Mouse (Mus musculus) embryonic facial prominence, embryonic 13.5 days (tissue): ENCODE results near the gene Btnl9. TPM values are rescaled to one million over a fixed set of nuclear protein-coding genes. Genes with fewer than 3 reads are reported as not detected.

ENCODE experiments used
- ATAC-seq: fragments of 200-750 bp; cut with Nextera tagmentation; 2 replicates; pipeline ENCODE4 v1.8.0; 2017; ENCODE audit warnings: low read depth; ENCODE audit not compliant: insufficient number of reproducible peaks, insufficient read depth, low FRiP score, low TSS enrichment
- H3K27ac ChIP-seq: fragments of 300-500 bp; sonication (generic); 2 replicates; pipeline ENCODE4 v1.5.1; 2015; ENCODE audit warnings: moderate library complexity, mild to moderate bottlenecking, inconsistent platforms
- H3K27me3 ChIP-seq: fragments of 300-500 bp; sonication (generic); 2 replicates; pipeline ENCODE4 v1.6.1; 2015; ENCODE audit warnings: mild to moderate bottlenecking, inconsistent platforms
- H3K36me3 ChIP-seq: fragments of 300-500 bp; sonication (generic); 2 replicates; pipeline ENCODE4 v1.6.1; 2015; ENCODE audit warnings: mild to moderate bottlenecking, inconsistent platforms
- H3K4me1 ChIP-seq: fragments of 300-500 bp; sonication (generic); 2 replicates; pipeline ENCODE4 v1.6.1; 2015; ENCODE audit warnings: inconsistent platforms
- H3K4me2 ChIP-seq: fragments of 300-500 bp; sonication (generic); 2 replicates; pipeline ENCODE4 v1.6.1; 2015; ENCODE audit warnings: moderate library complexity, mild to moderate bottlenecking, inconsistent platforms
- H3K4me3 ChIP-seq: fragments of 300-500 bp; sonication (generic); 2 replicates; pipeline ENCODE4 v1.5.1; 2015; ENCODE audit warnings: mild to moderate bottlenecking, inconsistent platforms
- H3K9ac ChIP-seq: fragments of 300-500 bp; sonication (generic); 2 replicates; pipeline ENCODE4 v1.6.1; 2015; ENCODE audit warnings: mild to moderate bottlenecking, inconsistent platforms
- H3K9me3 ChIP-seq: fragments of 300-500 bp; sonication (generic); 2 replicates; pipeline ENCODE4 v1.6.1; 2016; ENCODE audit warnings: inconsistent platforms
- WGBS: fragments of 180-500 bp; shearing (Covaris S2); methylation state at CpG from one replicate; pipeline ENCODE4 v1.1.7; 2015; ENCODE audit warnings: mixed read lengths; 5-methylcytosine and 5-hydroxymethylcytosine counted together
- polyA plus RNA-seq: library from polyadenylated mRNA; unstranded; fragments of >200 nt; fragmentation: Nextera tagmentation; extraction: Ambion mirVana; gene quantifications from 2 replicates; pipeline ENCODE4 v1.2.1, GENCODE M21; 2015

The Btnl9 gene
- 0.51 and 0.81 TPM in 2 replicates for polyA plus RNA-seq

- ATAC-seq, result no peak
- peaks cover 18% of the 10 kb centered on the region for H3K27me3 ChIP-seq
- WGBS, result 76% methylated on average over 8 of the region's 8 CpGs
- H3K9ac ChIP-seq, result peak within 1 kb of the TSS; percentile 16; the same call in 1 of the 2 replicates
- no peak within 1 kb of the TSS for H3K27ac ChIP-seq
- no peaks in the 10 kb centered on the region for H3K9me3 ChIP-seq
- no peaks in the 10 kb centered on the region for H3K36me3 ChIP-seq
- no peaks in the 10 kb centered on the region for H3K4me1 ChIP-seq
- no peak within 1 kb of the TSS for H3K4me3 ChIP-seq
- no peak within 1 kb of the TSS for H3K4me2 ChIP-seq
These were observed at the start of gene Btnl9 for GRCm38 (mm10) chr11:49186955-49187488. Btnl9 (minus strand) TSS chr11:49187159.

DNA sequence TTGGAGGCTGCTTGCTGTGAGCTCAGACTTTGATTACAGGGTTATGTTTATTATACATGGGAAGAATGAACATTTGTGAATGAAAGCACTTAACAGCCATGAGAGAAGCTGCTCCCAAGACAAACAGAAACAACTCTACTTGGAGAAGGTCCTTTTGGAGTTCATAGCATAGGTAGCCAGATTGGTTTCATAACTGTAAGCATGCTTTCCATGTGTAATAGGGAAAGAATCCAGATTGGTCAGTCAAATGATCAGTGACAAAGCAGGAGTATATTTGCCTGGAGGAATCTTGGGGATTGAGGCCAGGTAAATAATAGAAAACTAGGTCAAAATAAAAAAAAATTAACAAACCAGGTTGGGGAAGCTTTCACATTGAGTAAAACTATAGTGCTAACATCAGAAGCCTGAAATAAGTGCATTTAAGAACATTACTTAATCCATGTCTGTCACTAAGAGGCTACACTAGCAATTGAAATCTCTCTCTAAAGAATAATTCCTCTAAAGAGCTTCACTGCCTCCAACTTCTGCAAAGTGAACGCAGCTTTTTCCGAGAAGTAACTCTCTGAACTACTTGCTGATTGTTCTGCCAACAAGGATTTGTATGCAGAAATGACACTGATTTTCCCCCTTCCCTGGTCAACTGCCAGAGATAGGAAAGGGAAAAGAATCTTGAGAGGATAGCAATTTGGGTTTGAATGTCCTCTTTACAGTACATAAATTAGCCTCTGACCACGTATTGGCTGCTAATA lies 48.7 kb upstream of the Btnl9 start:
- ATAC-seq, result no peak
- H3K27me3 ChIP-seq, result no peaks in the 10 kb centered on the region
- H3K9me3 ChIP-seq, result no peaks in the 10 kb centered on the region
- H3K4me1 ChIP-seq, result peaks cover 5% of the 10 kb centered on the region
- no peak overlapping the region for H3K4me2 ChIP-seq
- no peak overlapping the region for H3K27ac ChIP-seq
- H3K4me3 ChIP-seq, result no peak overlapping the region
- H3K9ac ChIP-seq, result no peak overlapping the region
- no peaks in the 10 kb centered on the region for H3K36me3 ChIP-seq
- WGBS, result 65% methylated on average over 3 of the region's 3 CpGs

GRCm38 (mm10) chr11:49232781-49233180 lies 45.8 kb upstream of the Btnl9 start:
- 42% methylated on average over 3 of the region's 3 CpGs for WGBS
- Histone ChIP-seq H3K36me3 (no peaks in the 10 kb centered on the region), H3K4me1 (peaks cover 5% of the 10 kb centered on the region), H3K4me3 (no peak overlapping the region), H3K27ac (peak overlapping the region; percentile 58), H3K9ac (no peak overlapping the region), H3K4me2 (no peak overlapping the region), H3K27me3 (no peaks in the 10 kb centered on the region), H3K9me3 (no peaks in the 10 kb centered on the region)
- no peak for ATAC-seq

DNA sequence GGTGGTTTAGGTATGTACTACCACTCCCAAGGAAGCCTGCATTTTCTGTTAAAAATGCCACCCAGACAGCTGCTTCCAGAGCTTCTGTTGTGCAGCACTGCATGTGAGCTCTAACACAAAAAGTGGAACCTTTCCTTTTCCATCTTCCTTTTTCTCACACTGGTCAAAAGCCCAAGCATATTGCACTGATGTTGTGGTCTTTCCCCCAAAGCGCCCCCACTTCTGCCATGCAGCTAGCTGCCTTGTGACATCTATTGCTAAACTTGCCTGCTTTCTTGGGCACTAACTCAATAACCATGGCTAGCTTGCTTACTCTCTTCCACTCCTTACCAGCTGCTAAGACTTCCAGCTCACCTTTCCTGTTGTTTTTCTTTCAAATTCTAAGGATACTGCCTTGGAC lies 37.5 kb upstream of the Btnl9 start:
- Histone ChIP-seq H3K4me3 (no peak overlapping the region), H3K27me3 (no peaks in the 10 kb centered on the region), H3K4me2 (no peak overlapping the region), H3K27ac (no peak overlapping the region), H3K36me3 (peaks cover 3% of the 10 kb centered on the region; the same call in 1 of the 2 replicates), H3K9me3 (no peaks in the 10 kb centered on the region), H3K9ac (no peak overlapping the region), H3K4me1 (no peaks in the 10 kb centered on the region)
- 59% methylated on average over 1 of the region's 1 CpGs for WGBS
- ATAC-seq, result no peak

GRCm38 (mm10) chr11:49219271-49219670 lies 32.3 kb upstream of the Btnl9 start:
- Histone ChIP-seq H3K9ac (no peak overlapping the region), H3K36me3 (peaks cover 40% of the 10 kb centered on the region), H3K27me3 (no peaks in the 10 kb centered on the region), H3K4me1 (no peaks in the 10 kb centered on the region), H3K27ac (no peak overlapping the region), H3K4me2 (no peak overlapping the region), H3K9me3 (no peaks in the 10 kb centered on the region), H3K4me3 (no peak overlapping the region)
- 97% methylated on average over 2 of the region's 2 CpGs for WGBS
- no peak for ATAC-seq

DNA sequence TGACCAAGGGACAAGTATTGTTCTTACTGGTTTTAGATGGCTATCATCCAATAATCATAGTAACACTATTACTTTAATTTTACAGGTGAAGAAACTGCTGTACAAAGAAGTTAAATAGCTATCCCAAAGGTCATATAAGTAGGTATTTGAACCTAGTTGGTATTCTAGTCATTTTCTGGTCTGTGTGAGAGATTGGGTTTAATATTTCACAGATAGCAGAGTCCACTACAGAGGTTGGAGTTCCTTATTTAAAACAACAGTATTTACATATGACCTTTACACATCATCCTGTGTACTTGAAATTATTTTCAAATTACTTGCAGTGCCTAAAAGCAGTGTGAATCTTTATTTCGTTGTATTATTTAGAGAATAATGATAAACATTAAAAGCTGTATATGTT lies 26.5 kb upstream of the Btnl9 start:
- H3K4me2 ChIP-seq, result no peak overlapping the region
- H3K4me3 ChIP-seq, result no peak overlapping the region
- H3K9me3 ChIP-seq, result no peaks in the 10 kb centered on the region
- ATAC-seq, result no peak
- no peak overlapping the region for H3K27ac ChIP-seq
- no peaks in the 10 kb centered on the region for H3K27me3 ChIP-seq
- 94% methylated on average over 1 of the region's 1 CpGs for WGBS
- no peak overlapping the region for H3K9ac ChIP-seq
- peaks cover 44% of the 10 kb centered on the region for H3K36me3 ChIP-seq
- H3K4me1 ChIP-seq, result no peaks in the 10 kb centered on the region; the same call in 1 of the 2 replicates

DNA sequence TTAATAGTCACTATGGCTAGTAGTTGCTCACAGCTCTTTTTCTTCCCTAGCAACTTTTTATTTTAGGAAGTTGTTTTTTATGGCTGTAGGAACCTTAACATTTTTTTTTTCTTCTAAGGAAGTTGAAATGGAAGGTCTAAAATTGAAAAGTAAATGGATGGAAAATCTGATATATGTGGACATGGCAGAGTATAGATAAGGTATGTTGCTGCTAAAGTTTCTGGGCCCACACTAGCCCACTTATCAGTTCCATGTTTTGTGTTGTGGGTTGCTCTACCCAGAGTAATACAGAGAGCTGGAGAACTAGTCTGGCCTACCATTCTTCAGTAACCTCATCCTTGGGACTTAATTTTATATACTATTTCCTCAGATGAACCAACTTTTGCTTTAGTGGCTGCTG lies 25.6 kb upstream of the Btnl9 start:
- no peaks in the 10 kb centered on the region for H3K27me3 ChIP-seq
- ATAC-seq, result no peak
- H3K4me1 ChIP-seq, result no peaks in the 10 kb centered on the region; the same call in 1 of the 2 replicates
- H3K4me2 ChIP-seq, result no peak overlapping the region
- peaks cover 45% of the 10 kb centered on the region for H3K36me3 ChIP-seq
- no peak overlapping the region for H3K27ac ChIP-seq
- H3K9me3 ChIP-seq, result no peaks in the 10 kb centered on the region
- H3K4me3 ChIP-seq, result no peak overlapping the region
- no peak overlapping the region for H3K9ac ChIP-seq

- H3K9me3 ChIP-seq, result no peaks in the 10 kb centered on the region
- H3K27me3 ChIP-seq, result no peaks in the 10 kb centered on the region
- no peak overlapping the region for H3K4me3 ChIP-seq
- no peak overlapping the region for H3K27ac ChIP-seq
- no peak overlapping the region for H3K4me2 ChIP-seq
- H3K36me3 ChIP-seq, result peaks cover 12% of the 10 kb centered on the region
- peaks cover 6% of the 10 kb centered on the region for H3K4me1 ChIP-seq
- ATAC-seq, result no peak
- H3K9ac ChIP-seq, result no peak overlapping the region
- 100% methylated on average over 1 of the region's 1 CpGs for WGBS
These were observed 20.5 kb upstream of the Btnl9 start for GRCm38 (mm10) chr11:49207495-49207894.

GRCm38 (mm10) chr11:49205080-49205590 lies 18.2 kb upstream of the Btnl9 start:
- Histone ChIP-seq H3K9me3 (no peaks in the 10 kb centered on the region), H3K27me3 (no peaks in the 10 kb centered on the region), H3K9ac (no peak overlapping the region), H3K27ac (no peak overlapping the region), H3K4me1 (peaks cover 11% of the 10 kb centered on the region), H3K4me3 (0 out of 2 replicates have a peak overlapping the region, but pooled peaks have one; percentile 9), H3K4me2 (peak overlapping the region; percentile 83), H3K36me3 (peaks cover 12% of the 10 kb centered on the region)
- no peak for ATAC-seq
- WGBS, result 78% methylated on average over 6 of the region's 6 CpGs

- peak overlapping the region; percentile 83 for H3K4me2 ChIP-seq
- peak overlapping the region; percentile 99 for H3K27ac ChIP-seq
- H3K9me3 ChIP-seq, result no peaks in the 10 kb centered on the region
- peak overlapping the region; percentile 92 for H3K4me3 ChIP-seq
- peak; percentile 57; the same call in 1 of the 2 replicates for ATAC-seq
- H3K27me3 ChIP-seq, result no peaks in the 10 kb centered on the region
- H3K4me1 ChIP-seq, result peaks cover 11% of the 10 kb centered on the region
- peak overlapping the region; percentile 99 for H3K9ac ChIP-seq
- WGBS, result under 1% methylated on average over 24 of the region's 24 CpGs
- peaks cover 12% of the 10 kb centered on the region for H3K36me3 ChIP-seq
These were observed 17.0 kb upstream of the Btnl9 start for GRCm38 (mm10) chr11:49203771-49204497.

GRCm38 (mm10) chr11:49203129-49203768 lies 16.3 kb upstream of the Btnl9 start, which contains the start of gene Zfp62:
Zfp62 (plus strand) TSS chr11:49203292.
- H3K27ac ChIP-seq, result peak within 1 kb of the TSS; percentile 99
- no peaks in the 10 kb centered on the region for H3K27me3 ChIP-seq
- 0% methylated on average over 47 of the region's 47 CpGs for WGBS
- peaks cover 12% of the 10 kb centered on the region for H3K36me3 ChIP-seq
- H3K9ac ChIP-seq, result peak within 1 kb of the TSS; percentile 99
- peak within 1 kb of the TSS; percentile 92 for H3K4me3 ChIP-seq
- peak within 1 kb of the TSS; percentile 83 for H3K4me2 ChIP-seq
- no peaks in the 10 kb centered on the region for H3K9me3 ChIP-seq
- peaks cover 11% of the 10 kb centered on the region for H3K4me1 ChIP-seq
- ATAC-seq, result peak; percentile 89
